Mouse (Mus musculus) limb, embryonic 15.5 days (tissue): ENCODE data around the gene Mrgprg. TPM values are rescaled to one million over a fixed set of nuclear protein-coding genes. Genes with fewer than 3 reads are reported as not detected.

Experiments used
- ATAC-seq: fragments of 200-750 bp; cut with Nextera tagmentation; 2 replicates; pipeline ENCODE4 v1.8.0; 2017; ENCODE audit warnings: low read depth, moderate TSS enrichment; ENCODE audit not compliant: insufficient number of reproducible peaks, low FRiP score, low TSS enrichment
- H3K27ac ChIP-seq: fragments of 300-500 bp; sonication (generic); 2 replicates; pipeline ENCODE4 v1.5.1; 2015; ENCODE audit warnings: moderate library complexity, mild to moderate bottlenecking, inconsistent platforms
- H3K27me3 ChIP-seq: fragments of 300-500 bp; sonication (generic); 2 replicates; pipeline ENCODE4 v1.6.1; 2015; ENCODE audit warnings: inconsistent platforms
- H3K36me3 ChIP-seq: fragments of 300-500 bp; sonication (generic); 2 replicates; pipeline ENCODE4 v1.6.1; 2015; ENCODE audit warnings: inconsistent platforms
- H3K4me1 ChIP-seq: fragments of 300-500 bp; sonication (generic); 2 replicates; pipeline ENCODE4 v1.6.1; 2015; ENCODE audit warnings: inconsistent platforms
- H3K4me2 ChIP-seq: fragments of 300-500 bp; sonication (generic); 2 replicates; pipeline ENCODE4 v1.6.1; 2015; ENCODE audit warnings: mild to moderate bottlenecking, inconsistent platforms
- H3K4me3 ChIP-seq: fragments of 300-500 bp; sonication (generic); 2 replicates; pipeline ENCODE4 v1.5.1; 2015; ENCODE audit warnings: mild to moderate bottlenecking, inconsistent platforms
- H3K9ac ChIP-seq: fragments of 300-500 bp; sonication (generic); 2 replicates; pipeline ENCODE4 v1.6.1; 2015; ENCODE audit warnings: inconsistent platforms
- H3K9me3 ChIP-seq: fragments of 300-500 bp; sonication (generic); 2 replicates; pipeline ENCODE4 v1.6.1; 2016; ENCODE audit warnings: inconsistent platforms
- WGBS: fragments of 180-500 bp; shearing (Covaris S2); methylation state at CpG from one replicate; pipeline ENCODE4 v1.1.7; 2015; 5-methylcytosine and 5-hydroxymethylcytosine counted together
- polyA plus RNA-seq: library from polyadenylated mRNA; unstranded; fragments of >200 nt; fragmentation: Nextera tagmentation; extraction: Ambion mirVana; gene quantifications from 2 replicates; pipeline ENCODE4 v1.2.1, GENCODE M21; 2015

Gene Mrgprg
- polyA plus RNA-seq, result not detected in 2 replicates

- ATAC-seq, result no peak
- 36% methylated on average over 6 of the region's 6 CpGs for WGBS
- Histone ChIP-seq H3K4me1 (no peaks in the 10 kb centered on the region), H3K27me3 (peaks cover 31% of the 10 kb centered on the region), H3K9me3 (no peaks in the 10 kb centered on the region), H3K27ac (no peak within 1 kb of the TSS), H3K36me3 (no peaks in the 10 kb centered on the region), H3K4me3 (no peak within 1 kb of the TSS), H3K9ac (no peak within 1 kb of the TSS), H3K4me2 (no peak within 1 kb of the TSS)
Observed at GRCm38 (mm10) chr7:143766893-143767292, at the start of gene Mrgprg. Gene Mrgprg, minus strand, starts transcription at chr7:143766993.

- Histone ChIP-seq H3K27ac (no peak overlapping the region), H3K27me3 (no peaks in the 10 kb centered on the region), H3K4me3 (no peak overlapping the region), H3K9me3 (no peaks in the 10 kb centered on the region; the same call in 1 of the 2 replicates), H3K4me1 (no peaks in the 10 kb centered on the region), H3K9ac (no peak overlapping the region), H3K36me3 (peaks cover 84% of the 10 kb centered on the region), H3K4me2 (no peak overlapping the region)
- no peak for ATAC-seq
- 41% methylated on average over 1 of the region's 1 CpGs for WGBS
Observed at GRCm38 (mm10) chr7:143808909-143809308, 42.1 kb upstream of the Mrgprg start.

- Histone ChIP-seq H3K4me2 (no peak overlapping the region), H3K4me1 (no peaks in the 10 kb centered on the region), H3K27ac (no peak overlapping the region), H3K9ac (no peak overlapping the region), H3K36me3 (peaks cover 77% of the 10 kb centered on the region), H3K27me3 (no peaks in the 10 kb centered on the region), H3K4me3 (no peak overlapping the region), H3K9me3 (no peaks in the 10 kb centered on the region)
- ATAC-seq, result no peak
- WGBS, result 63% methylated on average over 5 of the region's 5 CpGs
Observed at GRCm38 (mm10) chr7:143805199-143805624, 38.4 kb upstream of the Mrgprg start.

GRCm38 (mm10) chr7:143801195-143802065 lies 34.6 kb upstream of the Mrgprg start:
- WGBS, result 84% methylated on average over 8 of the region's 8 CpGs
- H3K4me3 ChIP-seq, result no peak overlapping the region
- H3K9me3 ChIP-seq, result no peaks in the 10 kb centered on the region
- no peak overlapping the region for H3K4me2 ChIP-seq
- no peak overlapping the region for H3K9ac ChIP-seq
- H3K27ac ChIP-seq, result no peak overlapping the region
- peaks cover 79% of the 10 kb centered on the region for H3K36me3 ChIP-seq
- no peaks in the 10 kb centered on the region for H3K27me3 ChIP-seq
- ATAC-seq, result no peak
- no peaks in the 10 kb centered on the region for H3K4me1 ChIP-seq

- Histone ChIP-seq H3K4me3 (no peak overlapping the region), H3K9ac (no peak overlapping the region), H3K36me3 (peaks cover 79% of the 10 kb centered on the region), H3K27ac (no peak overlapping the region), H3K4me1 (no peaks in the 10 kb centered on the region), H3K4me2 (no peak overlapping the region), H3K9me3 (no peaks in the 10 kb centered on the region), H3K27me3 (no peaks in the 10 kb centered on the region)
- WGBS, result 92% methylated on average over 1 of the region's 1 CpGs
- ATAC-seq, result no peak
Observed at GRCm38 (mm10) chr7:143800770-143801169, 34.0 kb upstream of the Mrgprg start.

- Histone ChIP-seq H3K9ac (no peak overlapping the region), H3K4me2 (no peak overlapping the region), H3K4me1 (no peaks in the 10 kb centered on the region), H3K36me3 (peaks cover 74% of the 10 kb centered on the region), H3K9me3 (no peaks in the 10 kb centered on the region), H3K4me3 (no peak overlapping the region), H3K27ac (no peak overlapping the region), H3K27me3 (no peaks in the 10 kb centered on the region)
- 95% methylated on average over 4 of the region's 4 CpGs for WGBS
- no peak for ATAC-seq
Observed at GRCm38 (mm10) chr7:143798783-143799182, 32.0 kb upstream of the Mrgprg start.

- peaks cover 32% of the 10 kb centered on the region for H3K36me3 ChIP-seq
- no peak overlapping the region for H3K4me3 ChIP-seq
- H3K4me2 ChIP-seq, result no peak overlapping the region
- H3K9me3 ChIP-seq, result no peaks in the 10 kb centered on the region
- 48% methylated on average over 4 of the region's 4 CpGs for WGBS
- no peak overlapping the region for H3K27ac ChIP-seq
- H3K27me3 ChIP-seq, result no peaks in the 10 kb centered on the region
- H3K4me1 ChIP-seq, result no peaks in the 10 kb centered on the region
- no peak overlapping the region for H3K9ac ChIP-seq
- no peak for ATAC-seq
Observed at GRCm38 (mm10) chr7:143793121-143793520, 26.3 kb upstream of the Mrgprg start.

GRCm38 (mm10) chr7:143792336-143792985 lies 25.7 kb upstream of the Mrgprg start:
- Histone ChIP-seq H3K9me3 (no peaks in the 10 kb centered on the region), H3K27ac (no peak overlapping the region), H3K27me3 (no peaks in the 10 kb centered on the region), H3K9ac (no peak overlapping the region), H3K36me3 (peaks cover 25% of the 10 kb centered on the region), H3K4me1 (no peaks in the 10 kb centered on the region), H3K4me2 (no peak overlapping the region), H3K4me3 (no peak overlapping the region)
- WGBS, result 83% methylated on average over 6 of the region's 6 CpGs
- no peak for ATAC-seq

GRCm38 (mm10) chr7:143783996-143784829 lies 17.4 kb upstream of the Mrgprg start, which contains the start of gene Mrgpre:
Gene Mrgpre, minus strand, starts transcription at chr7:143784500.
- Histone ChIP-seq H3K9ac (peak within 1 kb of the TSS; percentile 23; the same call in 1 of the 2 replicates), H3K27me3 (no peaks in the 10 kb centered on the region), H3K4me2 (peak within 1 kb of the TSS; percentile 65), H3K27ac (peak within 1 kb of the TSS; percentile 67), H3K4me3 (peak within 1 kb of the TSS; percentile 40), H3K9me3 (no peaks in the 10 kb centered on the region), H3K36me3 (no peaks in the 10 kb centered on the region), H3K4me1 (peaks cover 26% of the 10 kb centered on the region)
- whole genome bisulfite sequencing, result 3% methylated on average over 21 of the region's 21 CpGs
- ATAC-seq, result peak; percentile 83

- peak overlapping the region; percentile 67; the same call in 1 of the 2 replicates for H3K27ac ChIP-seq
- WGBS, result 20% methylated on average over 6 of the region's 6 CpGs
- H3K9ac ChIP-seq, result peak overlapping the region; percentile 23; the same call in 1 of the 2 replicates
- peak overlapping the region; percentile 65 for H3K4me2 ChIP-seq
- H3K27me3 ChIP-seq, result no peaks in the 10 kb centered on the region
- no peaks in the 10 kb centered on the region for H3K36me3 ChIP-seq
- H3K4me3 ChIP-seq, result peak overlapping the region; percentile 40
- ATAC-seq, result no peak
- peaks cover 26% of the 10 kb centered on the region for H3K4me1 ChIP-seq
- H3K9me3 ChIP-seq, result no peaks in the 10 kb centered on the region
Observed at GRCm38 (mm10) chr7:143783378-143783995, 16.7 kb upstream of the Mrgprg start.

- Histone ChIP-seq H3K9ac (no peak overlapping the region), H3K4me2 (no peak overlapping the region), H3K36me3 (no peaks in the 10 kb centered on the region), H3K27ac (no peak overlapping the region), H3K27me3 (no peaks in the 10 kb centered on the region), H3K4me1 (no peaks in the 10 kb centered on the region), H3K9me3 (no peaks in the 10 kb centered on the region), H3K4me3 (no peak overlapping the region)
- no peak for ATAC-seq
- 63% methylated on average over 2 of the region's 2 CpGs for WGBS
Observed at GRCm38 (mm10) chr7:143777375-143777774, 10.6 kb upstream of the Mrgprg start.
